Mouse (Mus musculus): ENCODE data around the gene Myo6.

DNA sequence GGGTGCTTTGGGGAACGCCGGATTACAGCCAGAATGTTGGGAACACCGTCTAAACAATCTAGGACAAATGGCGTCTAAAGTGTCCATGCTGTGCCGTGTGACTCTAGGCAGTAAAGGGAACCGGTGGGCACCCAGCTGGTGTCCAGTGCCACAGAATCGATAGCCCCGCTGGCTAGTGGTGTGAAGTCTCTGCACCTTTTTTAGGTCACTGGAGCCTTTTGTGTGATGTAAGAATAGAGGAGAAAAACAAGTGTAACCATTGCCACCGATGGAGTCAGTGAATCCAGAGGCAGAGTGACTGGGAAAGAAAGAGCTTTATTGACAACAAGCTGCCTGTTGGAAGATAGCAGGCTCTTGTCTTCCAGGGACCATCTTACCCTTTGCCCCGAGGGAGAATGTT is 44.6 kb downstream of the Myo6 start:
- TF ChIP-seq CTCF (IDR thresholded peaks at IDR 0.05; ENCODE audit: borderline replicate concordance, insufficient read depth, low read depth, low read length) (no peak), POLR2A (IDR thresholded peaks at IDR 0.05; ENCODE audit: borderline replicate concordance, insufficient read depth, low read length) (no peak)

All from cerebellum, adult 2 months (tissue).